Mouse (Mus musculus) stomach, postnatal 0 days (tissue): Measurements from ENCODE around the gene 4930455H04Rik.

Experiments used
- CTCF ChIP-seq: IDR thresholded peaks from 2 replicates; pipeline ENCODE4 v1.5.1; 2016; ENCODE audit warnings: antibody characterized with exemption, low read depth, mild to moderate bottlenecking, moderate library complexity
- EP300 ChIP-seq: optimal IDR thresholded peaks from 2 replicates; pipeline ENCODE3; 2016; ENCODE audit warnings: antibody characterized with exemption

GRCm38 (mm10) chr3:116966225-116966624 is 1.8 kb upstream of the 4930455H04Rik start:
- TF ChIP-seq CTCF (peak; percentile 74), EP300 (no peak)
